Mouse (Mus musculus): Measurements from ENCODE around the gene Sfpq. TPM values are rescaled to one million over a fixed set of nuclear protein-coding genes. Genes with fewer than 3 reads are reported as not detected.

Sfpq gene
- total RNA-seq, 2 experiments from 2014 or later = 260 to 278 TPM

GRCm38 (mm10) chr4:127083131-127083530, 62.0 kb downstream of the Sfpq start:
- intact Hi-C loops (cut with DNase I) = no loop called here

GRCm38 (mm10) chr4:127085761-127086160, 64.6 kb downstream of the Sfpq start:
- DNase-seq (ENCODE audit: low spot score in 2 of 2) = no peak
- intact Hi-C loops (cut with DNase I) = no loop called here

More at GRCm38 (mm10) chr4:127083131-127083530, 62.0 kb downstream of the Sfpq start:
- DNase-seq (ENCODE audit: low spot score in 2 of 2) = no peak

Other genes starting within 250 kb of the Sfpq start
- 10 to 100 TPM; 43.9 to 51.8 TPM for gene Zmym4, start 53.2 kb upstream of the Sfpq start, total RNA-seq (2021)
- 10 to 100 TPM; 12.4 to 13.8 TPM for gene Zmym1, start 39.8 kb downstream of the Sfpq start, total RNA-seq (2021)
- gene Zmym6, start 56.1 kb downstream of the Sfpq start, total RNA-seq (2021) = 10 to 100 TPM; 30.6 to 30.7 TPM
- gene Tmem35b, start 102.4 kb downstream of the Sfpq start, total RNA-seq (2021) = 1 to 10 TPM; 3.8 to 4.0 TPM
- 100 to 1,000 TPM; 401 to 410 TPM for gene Dlgap3, start 147.9 kb downstream of the Sfpq start, total RNA-seq (2021)
- gene Smim12, start 222.5 kb downstream of the Sfpq start, total RNA-seq (2021) = 10 to 100 TPM; 47.2 to 47.6 TPM

All from left cerebral cortex, postnatal 14 days (tissue).